Mouse (Mus musculus): ENCODE measurements around the gene Olfr862.

Olfr862 gene

DNA sequence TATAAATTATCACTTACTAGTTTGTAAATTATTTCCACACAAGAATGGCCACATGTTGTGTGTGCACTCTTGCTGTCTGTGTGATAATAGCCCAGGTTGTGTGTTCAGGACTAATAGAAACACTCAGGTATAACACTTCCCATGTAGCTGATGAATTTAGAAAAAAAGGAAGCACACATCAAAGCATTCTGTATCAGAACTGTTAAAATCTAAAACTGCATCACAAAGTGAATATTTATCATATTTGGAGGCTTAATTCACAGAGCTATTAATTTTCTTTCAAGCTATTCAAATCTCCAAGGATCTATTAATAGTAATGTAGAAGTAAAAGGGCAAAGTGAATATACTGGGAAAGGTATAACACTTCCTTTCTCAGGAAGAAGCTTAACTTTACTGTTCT, at the start of gene Olfr862:
TSS of gene Olfr862 (minus strand) at position 101 of the 400 bp plus-strand sequence.
- DNase-seq (ENCODE audit: low spot score), result no peak

DNA sequence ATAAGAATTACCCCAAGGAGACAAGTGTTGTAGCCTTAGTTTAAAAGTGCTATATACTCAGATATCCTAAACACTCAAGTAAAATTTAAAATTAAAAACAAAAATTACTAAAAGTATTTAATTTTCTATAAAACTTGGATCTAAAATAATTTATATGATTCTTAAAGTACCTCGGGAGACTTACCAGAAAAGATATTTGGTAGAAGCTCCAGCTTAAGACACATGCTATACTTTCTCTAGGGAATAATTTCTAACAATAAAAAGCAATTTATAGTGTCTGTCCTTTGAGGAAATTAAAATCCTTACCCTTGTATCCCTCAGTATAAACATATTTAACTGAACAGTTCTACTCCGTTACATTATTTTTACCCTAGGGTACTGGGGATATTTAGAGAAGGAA, 28.8 kb upstream of the Olfr862 start, which contains the start of gene Olfr77:
TSS of gene Olfr77 (plus strand) at position 301 of the 400 bp plus-strand sequence.
- no peak for DNase-seq (ENCODE audit: low spot score)

DNA sequence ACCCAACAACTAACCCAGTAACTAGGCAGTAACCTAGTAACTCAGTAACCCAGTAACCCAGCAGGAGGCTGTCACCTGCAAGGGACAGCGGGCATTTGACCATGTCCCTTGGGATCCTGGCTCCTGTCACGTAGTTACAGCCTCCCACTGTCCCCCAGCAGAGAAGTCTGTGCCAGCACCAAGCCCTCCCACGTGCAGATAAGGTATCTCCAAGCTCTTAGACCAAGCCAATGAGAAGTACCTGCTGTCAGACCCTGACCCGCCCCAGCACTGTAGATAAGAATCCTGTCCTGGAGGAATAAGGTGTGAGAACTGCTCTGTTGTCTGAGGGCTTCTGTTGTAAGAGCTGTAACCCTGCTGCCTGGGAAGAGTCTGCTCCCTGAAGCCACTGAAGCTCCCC, 23.4 kb upstream of the Olfr862 start:
- no peak for DNase-seq (ENCODE audit: low spot score)

DNA sequence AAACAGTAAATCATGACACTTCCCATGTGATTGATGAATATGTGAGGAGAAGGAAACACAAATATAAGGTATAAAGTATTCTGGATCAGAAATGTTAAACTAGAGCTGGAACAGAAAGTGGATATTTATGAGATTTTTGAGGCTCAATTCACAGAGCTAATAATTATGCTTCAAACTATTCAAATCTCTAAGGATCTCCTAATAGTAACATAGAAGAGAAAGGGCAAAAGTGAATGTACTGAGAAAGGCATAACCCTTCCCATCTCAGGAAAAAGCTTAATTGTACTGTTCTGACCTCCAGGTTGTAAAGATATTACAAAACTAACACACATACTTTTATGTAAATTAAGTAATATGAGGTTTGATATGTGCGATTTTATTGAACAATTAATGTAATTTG, 38.2 kb downstream of the Olfr862 start, which contains the start of gene Olfr860:
TSS of gene Olfr860 (minus strand) at position 101 of the 400 bp plus-strand sequence.
- DNase-seq (ENCODE audit: low spot score), result no peak
